Mouse (Mus musculus) erythroblast, embryonic 14.5 days (primary cell): Measurements from ENCODE around the gene Serp2.

Source experiments
- GATA1 ChIP-seq: IDR thresholded peaks from 2 replicates; pipeline ENCODE4 v1.6.1; 2012; ENCODE audit warnings: low read length, inconsistent platforms, mixed read lengths
- TAL1 ChIP-seq: IDR thresholded peaks from 3 replicates; pipeline ENCODE4 v1.6.1; 2012; ENCODE audit warnings: low read length, inconsistent platforms, mixed read lengths

DNA sequence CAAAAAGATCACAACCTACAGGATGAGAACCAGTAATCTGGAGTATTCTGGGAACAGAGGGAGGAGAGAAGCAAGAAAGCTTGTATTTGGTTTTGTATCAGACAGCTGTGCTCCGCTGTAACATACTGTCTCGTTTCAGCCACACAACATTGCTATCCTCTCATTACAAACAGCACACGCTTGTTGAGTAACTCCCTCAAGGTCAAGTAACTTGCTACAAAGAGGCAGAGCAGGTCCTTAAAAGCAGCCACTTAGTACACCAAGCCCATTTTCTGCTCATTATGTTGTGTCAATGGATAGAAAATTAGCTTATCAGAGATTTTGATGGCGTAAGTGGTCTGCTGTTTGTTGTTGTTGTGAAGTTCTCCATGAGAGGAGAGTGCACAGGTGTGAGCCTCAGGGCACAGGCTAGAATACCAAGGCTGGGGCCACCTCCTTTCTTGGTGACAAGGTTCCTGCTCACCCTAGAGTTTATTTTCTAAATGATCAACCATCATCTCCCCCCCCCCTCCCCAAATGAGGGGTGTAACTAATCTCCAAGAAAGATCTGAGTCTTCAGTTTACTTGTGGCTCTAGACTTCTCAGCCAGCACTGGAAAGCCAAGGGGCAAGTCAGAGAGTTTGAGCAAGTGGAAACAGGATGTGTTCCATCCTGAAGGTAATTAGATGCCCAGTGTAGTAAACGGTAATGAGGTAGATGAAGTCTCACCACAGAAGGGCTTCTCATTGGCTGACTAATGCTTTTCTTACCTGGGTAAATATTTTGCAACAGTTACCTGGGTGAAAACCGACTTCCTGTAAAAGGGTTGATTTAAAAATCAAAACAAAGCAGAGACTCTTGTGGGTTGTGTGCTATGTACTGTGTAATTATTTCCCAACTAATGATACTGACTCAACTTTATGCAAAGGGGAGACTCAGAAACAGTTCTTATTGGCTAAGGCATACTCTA is 25.6 kb upstream of the Serp2 start:
- no peak for TF ChIP-seq GATA1
- no peak for TF ChIP-seq TAL1
